Mouse (Mus musculus) hindbrain, embryonic 15.5 days (tissue): ENCODE data around the gene Saa3. TPM values are rescaled to one million over a fixed set of nuclear protein-coding genes. Genes with fewer than 3 reads are reported as not detected.

Experiments
- polyA plus RNA-seq: library from polyadenylated mRNA; unstranded; fragments of >200 nt; fragmentation: Nextera tagmentation; extraction: Ambion mirVana; gene quantifications from 2 replicates; pipeline ENCODE4 v1.2.1, GENCODE M21; 2015

Gene Saa3
- polyA plus RNA-seq, 1 experiment from 2014 or later: 0.26 TPM

Other genes starting within 250 kb of the Saa3 start
- 42.1 and 43.8 TPM in 2 replicates for gene Sergef, start 75.9 kb downstream of the Saa3 start, polyA plus RNA-seq
- 0.39 and 0.46 TPM in 2 replicates for gene Tph1, start 43.2 kb downstream of the Saa3 start, polyA plus RNA-seq
- gene Saal1, start 5.0 kb downstream of the Saa3 start, polyA plus RNA-seq: 16.1 and 16.8 TPM in 2 replicates
- gene Saa4, start 16.9 kb upstream of the Saa3 start, polyA plus RNA-seq: not detected in 2 replicates
- not detected in 2 replicates for gene Saa1, start 27.3 kb upstream of the Saa3 start, polyA plus RNA-seq
- 0.14 TPM in 1 of 2 replicates, not detected in the other for gene Saa2, start 36.1 kb upstream of the Saa3 start, polyA plus RNA-seq
- gene Hps5, start 80.4 kb upstream of the Saa3 start, polyA plus RNA-seq: 13.2 and 14.4 TPM in 2 replicates
- 39.5 and 41.2 TPM in 2 replicates for gene Gtf2h1, start 80.4 kb upstream of the Saa3 start, polyA plus RNA-seq
- 696 and 729 TPM in 2 replicates for gene Ldha, start 125.8 kb upstream of the Saa3 start, polyA plus RNA-seq
- 0.30 and 0.34 TPM in 2 replicates for gene Ldhc, start 145.5 kb upstream of the Saa3 start, polyA plus RNA-seq
- gene Tsg101, start 204.3 kb upstream of the Saa3 start, polyA plus RNA-seq: 326 and 342 TPM in 2 replicates
- 4.5 and 5.6 TPM in 2 replicates for gene Uevld, start 242.8 kb upstream of the Saa3 start, polyA plus RNA-seq